Mouse (Mus musculus): Measurements from ENCODE around the gene Pnmal2.

DNA sequence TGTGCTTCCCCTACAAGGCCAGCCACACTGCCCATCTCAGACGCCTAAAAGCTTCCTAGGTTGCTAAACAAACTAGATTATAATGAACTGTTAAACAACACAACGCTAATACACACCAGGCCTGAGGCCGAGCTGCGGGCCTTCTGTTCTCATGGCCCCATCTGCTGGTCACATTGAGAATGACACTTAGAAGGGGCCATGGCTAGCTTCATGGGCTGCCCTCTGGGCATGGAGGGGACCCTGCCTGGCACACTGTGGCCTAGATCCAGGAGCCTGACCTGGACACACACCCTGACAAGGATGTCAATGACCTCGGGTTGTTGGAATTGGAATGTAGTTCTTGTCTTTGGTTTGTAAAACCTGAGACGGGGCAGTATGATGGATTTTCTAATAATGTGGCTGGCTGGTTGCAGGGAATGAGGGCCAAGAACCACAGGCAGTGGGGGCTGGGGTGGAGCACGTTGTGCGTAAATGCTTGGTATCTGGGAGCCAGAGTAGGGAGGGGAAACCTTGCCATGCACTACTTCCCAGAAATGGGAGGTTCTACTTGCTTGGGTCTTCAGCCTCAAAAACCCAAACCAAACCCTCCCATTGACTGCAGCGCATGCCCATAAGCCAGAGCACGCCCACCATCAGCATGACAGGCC, 30.6 kb upstream of the Pnmal2 start:
- TF ChIP-seq POLR2A (IDR thresholded peaks at IDR 0.05; ENCODE audit: low read depth, low read length), result no peak
- TF ChIP-seq CTCF (IDR thresholded peaks at IDR 0.05; ENCODE audit: borderline replicate concordance, insufficient read depth, low read length), result peak; percentile 61
